Mouse (Mus musculus): ENCODE data around the gene Mal.

- no peak for TF ChIP-seq POLR2A (IDR thresholded peaks at IDR 0.05; ENCODE audit: borderline replicate concordance, insufficient read depth, low read length)
- no peak for TF ChIP-seq CTCF (IDR thresholded peaks at IDR 0.05; ENCODE audit: borderline replicate concordance, insufficient read depth, low read depth, low read length)
Observed at GRCm38 (mm10) chr2:127662708-127663107, 6.2 kb upstream of the Mal start.

Data from cerebellum, adult 2 months (tissue).